Comparison of ENCODE assay signal across 9 mouse cellular contexts in the genomic region with DNA sequence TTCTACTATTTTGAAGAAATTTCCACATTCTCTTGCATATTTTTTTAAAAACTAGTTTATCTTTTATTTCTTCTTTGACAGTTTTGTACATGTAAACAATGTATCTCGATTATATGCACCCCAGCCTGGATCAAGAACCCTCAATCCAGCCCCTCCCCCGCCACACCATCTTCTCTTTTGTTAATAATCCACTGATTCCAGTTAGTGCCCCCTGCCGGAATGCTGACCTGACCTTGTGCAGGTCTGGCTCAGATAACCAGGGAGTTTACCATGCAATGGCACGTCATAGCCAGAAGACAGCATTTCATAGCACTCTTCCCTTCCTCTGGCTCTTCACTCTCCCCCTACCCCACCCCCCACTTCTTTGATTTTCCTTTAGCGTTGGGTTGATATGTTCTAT. TPM values are rescaled to one million over a fixed set of nuclear protein-coding genes. Genes with fewer than 3 reads are reported as not detected.
DNase-seq lines count a peak whose midpoint lies in the region; ATAC-seq and TF ChIP-seq lines count a peak whose summit lies in the region.
"Had no signal": no experiment of that assay in that cellular context is flagged by ENCODE, and none has a peak within 500 bp of the region (broad histone marks: within the 10 kb centered on the region; RNA-seq: fewer than 3 reads in every experiment).

No protein-coding gene starts in this region.

- intact Hi-C loops in heart, adult 2 months (cut with DNase I) = no loop called here

- 29% methylated on average over 5 of the region's 5 CpGs for WGBS in heart, adult 2 months
- 18% methylated on average over 5 of the region's 5 CpGs for WGBS in intestine, embryonic 16.5 days
- 30% methylated on average over 5 of the region's 5 CpGs for WGBS in liver, embryonic 16.5 days (ENCODE audit: insufficient replicate concordance)
- 21% methylated on average over 5 of the region's 5 CpGs for whole genome bisulfite sequencing in stomach, embryonic 15.5 days

- no peak for TF ChIP-seq EP300 in heart, adult 2 months (IDR thresholded peaks at IDR 0.05; ENCODE audit: insufficient read depth, low read depth, low read length)

- H3K9ac ChIP-seq in heart, adult 2 months (ENCODE audit: low read depth, low read length) = no peak overlapping the region
- no peak overlapping the region for H3K9ac ChIP-seq in intestine, embryonic 16.5 days (ENCODE audit: low read depth, low read length)
- H3K9ac ChIP-seq in liver, embryonic 16.5 days (ENCODE audit: low read depth, low read length) = no peak overlapping the region
- no peak overlapping the region for H3K9ac ChIP-seq in stomach, embryonic 15.5 days

- H3K79me2 ChIP-seq in heart, adult 2 months (replicated peaks; ENCODE audit: control insufficient read depth, insufficient read depth, low read length) = no peaks in the 10 kb centered on the region

- H3K36me3 ChIP-seq in heart, adult 2 months (ENCODE audit: control insufficient read depth, insufficient read depth, low read length) = no peaks in the 10 kb centered on the region
- H3K36me3 ChIP-seq in intestine, embryonic 16.5 days (ENCODE audit: control insufficient read depth, insufficient read depth, low read length) = no peaks in the 10 kb centered on the region
- H3K36me3 ChIP-seq in liver, embryonic 16.5 days (ENCODE audit: control insufficient read depth, insufficient read depth) = no peaks in the 10 kb centered on the region
- H3K36me3 ChIP-seq in stomach, embryonic 15.5 days = no peaks in the 10 kb centered on the region

- no peak for DNase-seq in heart, adult 2 months
- DNase-seq in heart, adult 8-10 months (ENCODE audit: low spot score) = no peak
- DNase-seq in embryo, embryonic 11 days = peak; percentile 62
- DNase-seq in urinary bladder, postnatal 4 days (ENCODE audit: low spot score in 2 of 2) = no peak

- peak; percentile 19; the same call in 1 of the 2 replicates for TF ChIP-seq CTCF in heart, adult 2 months (IDR thresholded peaks at IDR 0.05)

- H3K4me3 ChIP-seq in heart, adult 2 months = peak overlapping the region; percentile 47; the same call in 1 of the 2 replicates
- H3K4me3 ChIP-seq in intestine, embryonic 16.5 days (ENCODE audit: low read length) = peak overlapping the region; percentile 60
- H3K4me3 ChIP-seq in liver, embryonic 16.5 days (ENCODE audit: low read depth, low read length) = peak overlapping the region; percentile 53; the same call in 1 of the 2 replicates
- H3K4me3 ChIP-seq in stomach, embryonic 15.5 days (replicated peaks) = peak overlapping the region; percentile 46; the same call in 1 of the 2 replicates

- no peaks in the 10 kb centered on the region; the same call in 1 of the 2 replicates for H3K27me3 ChIP-seq in heart, adult 2 months (ENCODE audit: control insufficient read depth, insufficient read depth, low read length)
- H3K27me3 ChIP-seq in intestine, embryonic 16.5 days (replicated peaks; ENCODE audit: control insufficient read depth, insufficient read depth, low read length) = no peaks in the 10 kb centered on the region
- no peaks in the 10 kb centered on the region for H3K27me3 ChIP-seq in liver, embryonic 16.5 days (ENCODE audit: control insufficient read depth, insufficient read depth, low read depth, low read length)
- H3K27me3 ChIP-seq in stomach, embryonic 15.5 days (replicated peaks) = no peaks in the 10 kb centered on the region

- no peaks in the 10 kb centered on the region for H3K9me3 ChIP-seq in intestine, embryonic 16.5 days (ENCODE audit: control insufficient read depth, low read length)
- H3K9me3 ChIP-seq in liver, embryonic 16.5 days (replicated peaks; ENCODE audit: control insufficient read depth, low read length) = no peaks in the 10 kb centered on the region
- no peaks in the 10 kb centered on the region for H3K9me3 ChIP-seq in stomach, embryonic 15.5 days

- TF ChIP-seq POLR2A in heart, adult 2 months (IDR thresholded peaks at IDR 0.05; ENCODE audit: insufficient read depth, low read depth, low read length) = no peak

- peak overlapping the region; percentile 84 for H3K4me2 ChIP-seq in intestine, embryonic 16.5 days (ENCODE audit: low read depth, low read length)
- peak overlapping the region; percentile 66 for H3K4me2 ChIP-seq in liver, embryonic 16.5 days (ENCODE audit: low read depth, low read length)
- H3K4me2 ChIP-seq in stomach, embryonic 15.5 days = peak overlapping the region; percentile 71

- no peaks in the 10 kb centered on the region for H3K4me1 ChIP-seq in heart, adult 2 months (ENCODE audit: control insufficient read depth, insufficient read depth, low read length)
- 0 out of 2 replicates have a peak, but pooled peaks cover 5% of the 10 kb centered on the region for H3K4me1 ChIP-seq in intestine, embryonic 16.5 days (ENCODE audit: control insufficient read depth, insufficient read depth, low read length)
- H3K4me1 ChIP-seq in liver, embryonic 16.5 days (ENCODE audit: control insufficient read depth, low read depth, low read length) = no peaks in the 10 kb centered on the region
- H3K4me1 ChIP-seq in stomach, embryonic 15.5 days = no peaks in the 10 kb centered on the region

- peak; percentile 72 for ATAC-seq in intestine, embryonic 16.5 days
- peak; percentile 45; the same call in 1 of the 2 replicates for ATAC-seq in liver, embryonic 16.5 days (ENCODE audit: low read depth)
- peak; percentile 29; the same call in 1 of the 2 replicates for ATAC-seq in stomach, embryonic 15.5 days (ENCODE audit: insufficient read depth, low FRiP score, low read depth)
- ATAC-seq in cerebellum, adult (ENCODE audit: insufficient number of reproducible peaks, low FRiP score, low TSS enrichment) = no peak

- H3K27ac ChIP-seq in heart, adult 2 months = no peak overlapping the region
- no peak overlapping the region for H3K27ac ChIP-seq in intestine, embryonic 16.5 days (ENCODE audit: low read length)
- no peak overlapping the region for H3K27ac ChIP-seq in liver, embryonic 16.5 days (ENCODE audit: low read length)
- H3K27ac ChIP-seq in stomach, embryonic 15.5 days = no peak overlapping the region

RNA-seq across cellular contexts. Expression of a gene that starts 0.6 kb away (rescaled TPM):
- total RNA-seq in heart, adult 2 months (2021) = not detected
- polyA plus RNA-seq in heart, adult 2 months (2012; rRNA removed) = 0.25 TPM in 1 of 2 replicates, not detected in the other
- not detected for total RNA-seq in heart, adult 8-10 months (2022)
- polyA plus RNA-seq in intestine, embryonic 16.5 days (2015; fragmentation: Nextera tagmentation; extraction: Ambion mirVana) = not detected in 2 replicates
- 0.06 TPM in 1 of 2 replicates, not detected in the other for polyA plus RNA-seq in liver, embryonic 16.5 days (2015; fragmentation: Nextera tagmentation; extraction: Ambion mirVana)
- polyA plus RNA-seq in stomach, embryonic 15.5 days (2015; fragmentation: Nextera tagmentation; extraction: Ambion mirVana) = 0.24 TPM in 1 of 2 replicates, not detected in the other
- total RNA-seq: heart, postnatal 10 days had no signal

RNA-seq across cellular contexts. Expression of a gene that starts 9.1 kb away (rescaled TPM):
- total RNA-seq in heart, adult 2 months (2021) = under 1 TPM in 1 of 2 experiments, not detected in 1; 0.16 TPM
- 0.26 and 0.84 TPM in 2 replicates for polyA plus RNA-seq in heart, adult 2 months (2012; rRNA removed)
- total RNA-seq in heart, adult 8-10 months (2022) = not detected
- 0.51 and 0.88 TPM in 2 replicates for polyA plus RNA-seq in intestine, embryonic 16.5 days (2015; fragmentation: Nextera tagmentation; extraction: Ambion mirVana)
- polyA plus RNA-seq in liver, embryonic 16.5 days (2015; fragmentation: Nextera tagmentation; extraction: Ambion mirVana) = 0.05 TPM in 1 of 2 replicates, not detected in the other
- polyA plus RNA-seq in stomach, embryonic 15.5 days (2015; fragmentation: Nextera tagmentation; extraction: Ambion mirVana) = 0.98 and 1.3 TPM in 2 replicates
